Mouse (Mus musculus): ENCODE data around the gene Nr1i3. TPM values are rescaled to one million over a fixed set of nuclear protein-coding genes. Genes with fewer than 3 reads are reported as not detected.

The Nr1i3 gene
- polyA plus RNA-seq, 2 experiments from 2014 or later: 0.40 to 0.66 TPM

GRCm38 (mm10) chr1:171195887-171196397 lies 17.8 kb upstream of the Nr1i3 start, which contains the start of gene Pcp4l1:
Pcp4l1 (minus strand) TSS chr1:171196268.
- no peak for ATAC-seq

- ATAC-seq: no peak
Measured at GRCm38 (mm10) chr1:171199532-171199931, 14.2 kb upstream of the Nr1i3 start.

- ATAC-seq: no peak
Measured at GRCm38 (mm10) chr1:171200769-171201168, 13.0 kb upstream of the Nr1i3 start.

- ATAC-seq: no peak
Measured at GRCm38 (mm10) chr1:171203471-171204248, 10.1 kb upstream of the Nr1i3 start.

- ATAC-seq: no peak
Measured at GRCm38 (mm10) chr1:171204249-171204644, 9.5 kb upstream of the Nr1i3 start.

- no peak for ATAC-seq
Measured at GRCm38 (mm10) chr1:171205704-171206493, 7.9 kb upstream of the Nr1i3 start.

GRCm38 (mm10) chr1:171209409-171209808 lies 4.4 kb upstream of the Nr1i3 start:
- ATAC-seq: no peak

- ATAC-seq: no peak
Measured at GRCm38 (mm10) chr1:171212854-171213253, 916 bp upstream of the Nr1i3 start.

GRCm38 (mm10) chr1:171216241-171216955 lies 2.6 kb downstream of the Nr1i3 start:
- ATAC-seq: no peak

GRCm38 (mm10) chr1:171220871-171221270 lies 7.1 kb downstream of the Nr1i3 start:
- peak; percentile 14 for ATAC-seq

GRCm38 (mm10) chr1:171221281-171222193 lies 7.8 kb downstream of the Nr1i3 start:
- ATAC-seq: no peak

- ATAC-seq: peak; percentile 98
Measured at GRCm38 (mm10) chr1:171222238-171223155, 8.7 kb downstream of the Nr1i3 start, which contains the start of gene Tomm40l. Tomm40l (minus strand) TSS chr1:171222514.

GRCm38 (mm10) chr1:171223168-171223567 lies 9.4 kb downstream of the Nr1i3 start:
- no peak for ATAC-seq

GRCm38 (mm10) chr1:171223796-171224195 lies 10.0 kb downstream of the Nr1i3 start:
- ATAC-seq: no peak

GRCm38 (mm10) chr1:171224857-171225256 lies 11.1 kb downstream of the Nr1i3 start, which contains the start of gene Apoa2:
Apoa2 (plus strand) TSS chr1:171225054.
- ATAC-seq: no peak

GRCm38 (mm10) chr1:171226780-171227179 lies 13.0 kb downstream of the Nr1i3 start:
- no peak for ATAC-seq

- no peak for ATAC-seq
Measured at GRCm38 (mm10) chr1:171227879-171228278, 14.1 kb downstream of the Nr1i3 start.

GRCm38 (mm10) chr1:171229750-171230149 lies 16.0 kb downstream of the Nr1i3 start:
- ATAC-seq: no peak

- ATAC-seq: no peak
Measured at GRCm38 (mm10) chr1:171230215-171230614, 16.4 kb downstream of the Nr1i3 start.

- ATAC-seq: no peak
Measured at GRCm38 (mm10) chr1:171231844-171232243, 18.1 kb downstream of the Nr1i3 start.
